ENCODE assay signal across 22 mouse cellular contexts in genomic region chr8:60962763-60963162, GRCm38 (mm10). TPM values are rescaled to one million over a fixed set of nuclear protein-coding genes. Genes with fewer than 3 reads are reported as not detected.
DNase-seq lines count a peak whose midpoint lies in the region; ATAC-seq and TF ChIP-seq lines count a peak whose summit lies in the region.
"Had no signal": no experiment of that assay in that cellular context is flagged by ENCODE, and none has a peak within 500 bp of the region (broad histone marks: within the 10 kb centered on the region; RNA-seq: fewer than 3 reads in every experiment).

No protein-coding gene starts in this region.

- no peaks in the 10 kb centered on the region for H3K9me3 ChIP-seq in MEL (replicated peaks; ENCODE audit: insufficient read depth, low read length)
- no peaks in the 10 kb centered on the region for H3K9me3 ChIP-seq in midbrain, embryonic 11.5 days (ENCODE audit: control insufficient read depth, low read length)
- H3K9me3 ChIP-seq: embryonic facial prominence, embryonic 10.5 days; embryonic facial prominence, embryonic 12.5 days; forebrain, embryonic 13.5 days; forebrain, embryonic 15.5 days had no signal

- TF ChIP-seq POLR2A in MEL (IDR thresholded peaks at IDR 0.05; ENCODE audit: control insufficient read depth in 1 of 2, insufficient read depth in 1 of 2, low read depth in 1 of 2, low read length in 2 of 2, poor library complexity in 1 of 2): no peak

- intact Hi-C loops in gastrocnemius, adult 2 months (cut with DNase I): no loop called here

- H3K36me3 ChIP-seq in MEL (ENCODE audit: control insufficient read depth in 1 of 2, insufficient read depth in 2 of 2, low read length in 2 of 2): peaks cover 0 to 40% of the 10 kb centered on the region in 2 experiments; a peak in 2 of 4 replicates
- no peaks in the 10 kb centered on the region for H3K36me3 ChIP-seq in midbrain, embryonic 11.5 days (ENCODE audit: control insufficient read depth, insufficient read depth, low read length)
- H3K36me3 ChIP-seq: embryonic facial prominence, embryonic 10.5 days; embryonic facial prominence, embryonic 12.5 days; forebrain, embryonic 15.5 days had no signal

- no peaks in the 10 kb centered on the region for H3K27me3 ChIP-seq in MEL (ENCODE audit: control insufficient read depth in 1 of 2, insufficient read depth in 2 of 2, low read length in 2 of 2)
- no peaks in the 10 kb centered on the region for H3K27me3 ChIP-seq in midbrain, embryonic 11.5 days (ENCODE audit: control insufficient read depth, insufficient read depth, low read length)
- H3K27me3 ChIP-seq: embryonic facial prominence, embryonic 12.5 days; forebrain, embryonic 13.5 days; forebrain, embryonic 15.5 days; Patski had no signal

- TF ChIP-seq RAD21 in MEL (IDR thresholded peaks at IDR 0.05; ENCODE audit: low read depth, low read length): no peak

- TF ChIP-seq CTCF in gastrocnemius, adult 2 months (IDR thresholded peaks at IDR 0.05): no peak
- TF ChIP-seq CTCF in MEL (IDR thresholded peaks at IDR 0.05 in 2 of 3, conservative IDR thresholded peaks at IDR 0.05 in 1 of 3; ENCODE audit: control insufficient read depth in 1 of 3, insufficient read depth in 1 of 3, low read depth in 2 of 3, low read length in 3 of 3, poor library complexity in 1 of 3, severe bottlenecking in 1 of 3): no peak

- H3K4me1 ChIP-seq in MEL (ENCODE audit: control insufficient read depth in 1 of 2, insufficient read depth in 2 of 2, low read length in 2 of 2): peaks cover 26 to 33% of the 10 kb centered on the region in 2 experiments
- H3K4me1 ChIP-seq in midbrain, embryonic 11.5 days (ENCODE audit: control insufficient read depth, insufficient read depth, low read length): no peaks in the 10 kb centered on the region; the same call in 1 of the 2 replicates
- H3K4me1 ChIP-seq: forebrain, embryonic 15.5 days had no signal

- H3K27ac ChIP-seq in gastrocnemius, adult 2 months: peak overlapping the region; percentile 86
- H3K27ac ChIP-seq in MEL (ENCODE audit: control insufficient read depth, low read depth, low read length): no peak overlapping the region
- no peak overlapping the region for H3K27ac ChIP-seq in midbrain, embryonic 11.5 days (ENCODE audit: low read depth, low read length)
- H3K27ac ChIP-seq: embryonic facial prominence, embryonic 10.5 days; embryonic facial prominence, embryonic 12.5 days; forebrain, embryonic 13.5 days; forebrain, embryonic 15.5 days had no signal

- ATAC-seq in common myeloid progenitor, adult 5-6 weeks (replicated peaks; ENCODE audit: low read depth, poor library complexity, severe bottlenecking): peak; percentile 58
- ATAC-seq in megakaryocyte progenitor cell, adult 5-6 weeks (replicated peaks; ENCODE audit: poor library complexity): peak; percentile 67
- no peak for ATAC-seq in midbrain, embryonic 11.5 days (ENCODE audit: low FRiP score)
- ATAC-seq: activated CD4-positive, CD25-positive, alpha-beta regulatory T cell, adult 4 months; forebrain, embryonic 13.5 days; forebrain, embryonic 15.5 days; forebrain, postnatal 0 days; Patski had no signal

- H3K4me3 ChIP-seq in gastrocnemius, adult 2 months: peak overlapping the region; percentile 30
- H3K4me3 ChIP-seq in MEL (ENCODE audit: control insufficient read depth in 1 of 2, insufficient read depth in 1 of 2, low read depth in 2 of 2, low read length in 2 of 2): no peak overlapping the region
- H3K4me3 ChIP-seq in midbrain, embryonic 11.5 days (ENCODE audit: low read depth, low read length): no peak overlapping the region
- H3K4me3 ChIP-seq: embryonic facial prominence, embryonic 10.5 days; embryonic facial prominence, embryonic 12.5 days; forebrain, embryonic 13.5 days; forebrain, embryonic 15.5 days had no signal

- no peak overlapping the region for H3K4me2 ChIP-seq in midbrain, embryonic 11.5 days
- H3K4me2 ChIP-seq: embryonic facial prominence, embryonic 12.5 days; forebrain, embryonic 13.5 days; forebrain, embryonic 15.5 days had no signal

- TF ChIP-seq EP300 in MEL (IDR thresholded peaks at IDR 0.05; ENCODE audit: low read depth in 1 of 2, low read length in 2 of 2): no peak

- no peak overlapping the region for H3K9ac ChIP-seq in MEL (ENCODE audit: control insufficient read depth, low read depth, low read length, poor library complexity, severe bottlenecking)
- no peak overlapping the region for H3K9ac ChIP-seq in midbrain, embryonic 11.5 days (ENCODE audit: low read length)
- H3K9ac ChIP-seq: embryonic facial prominence, embryonic 12.5 days; forebrain, embryonic 13.5 days; forebrain, embryonic 15.5 days; forebrain, postnatal 0 days had no signal

- H3K79me2 ChIP-seq in MEL (ENCODE audit: control insufficient read depth, insufficient read depth, low read length, poor library complexity): peaks cover 45% of the 10 kb centered on the region

- DNase-seq in gastrocnemius, adult 2 months: no peak
- no peak for DNase-seq in gastrocnemius, adult 8-10 months (ENCODE audit: low spot score in 2 of 2)
- DNase-seq in MEL (ENCODE audit: low read depth, low spot score): no peak
- DNase-seq in midbrain, embryonic 11.5 days (ENCODE audit: low spot score, missing footprints): no peak
- no peak for DNase-seq in cerebellum, postnatal 14 days
- DNase-seq: adrenal gland, adult 8-10 months; adrenal gland, postnatal 14 days; adrenal gland, postnatal 36 days; cerebellum, adult 11 months; cerebellum, adult 18-20 months; cerebellum, adult 8-10 months; cerebellum, adult 9-11 months; cerebellum, postnatal 36 days; forebrain, postnatal 0 days had no signal

- 86% methylated on average over 3 of the region's 3 CpGs for WGBS in midbrain, embryonic 11.5 days

TF ChIP-seq in MEL, 35 proteins besides CTCF, POLR2A, EP300 and RAD21:
- no peak for TF ChIP-seq USF2 (IDR thresholded peaks at IDR 0.05; ENCODE audit: borderline replicate concordance in 1 of 2, insufficient read depth in 1 of 2, low read depth in 1 of 2, low read length in 2 of 2)
- TF ChIP-seq ETS1 (IDR thresholded peaks at IDR 0.05; ENCODE audit: low read depth, low read length): 0 out of 2 replicates have a peak, but pooled peaks have one; percentile 12
- TF ChIP-seq ZNF384 (IDR thresholded peaks at IDR 0.05; ENCODE audit: low read depth, low read length): peak; percentile 77

RNA-seq across cellular contexts. Expression of gene Clcn3, which starts 20.3 kb away (rescaled TPM):
- 10 to 100 TPM; 27.5 to 37.4 TPM for total RNA-seq in gastrocnemius, adult 2 months (2021)
- 10 to 100 TPM; 34.5 to 37.8 (median 35.6) TPM for total RNA-seq in gastrocnemius, adult 8-10 months (2022)
- 28.8 and 34.6 TPM in 2 replicates for total RNA-seq in MEL (2012; rRNA removed)
- polyA plus RNA-seq in MEL (2012; ENCODE audit: insufficient read depth in 1 of 2, insufficient read length in 2 of 2, low read depth in 1 of 2, low replicate concordance in 2 of 2, missing spikeins in 1 of 2): 10 to 100 TPM; 33.0 to 65.6 TPM
- 33.5 and 40.9 TPM in 2 replicates for total RNA-seq in common myeloid progenitor, adult 5-6 weeks (2017)
- 22.3 and 26.1 TPM in 2 replicates for total RNA-seq in megakaryocyte progenitor cell, adult 5-6 weeks (2015)
- 22.8 and 29.3 TPM in 2 replicates for total RNA-seq in megakaryocyte progenitor cell, adult 5-6 weeks (2017)
- polyA plus RNA-seq in midbrain, embryonic 11.5 days (2014; fragmentation: Nextera tagmentation; extraction: Ambion mirVana): 38.6 and 40.4 TPM in 2 replicates

RNA-seq across cellular contexts. Expression of gene Nek1, which starts 30.2 kb away (rescaled TPM):
- total RNA-seq in gastrocnemius, adult 2 months (2021): 1 to 10 TPM; 3.8 to 4.7 TPM
- 1 to 10 TPM; 2.7 to 4.8 (median 3.7) TPM for total RNA-seq in gastrocnemius, adult 8-10 months (2022)
- 8.9 and 11.5 TPM in 2 replicates for total RNA-seq in MEL (2012; rRNA removed)
- 10 to 100 TPM; 15.6 to 35.3 TPM for polyA plus RNA-seq in MEL (2012; ENCODE audit: insufficient read depth in 1 of 2, insufficient read length in 2 of 2, low read depth in 1 of 2, low replicate concordance in 2 of 2, missing spikeins in 1 of 2)
- total RNA-seq in common myeloid progenitor, adult 5-6 weeks (2017): 24.8 and 26.3 TPM in 2 replicates
- total RNA-seq in megakaryocyte progenitor cell, adult 5-6 weeks (2015): 14.2 and 15.9 TPM in 2 replicates
- total RNA-seq in megakaryocyte progenitor cell, adult 5-6 weeks (2017): 21.2 and 25.6 TPM in 2 replicates
- 22.9 and 24.9 TPM in 2 replicates for polyA plus RNA-seq in midbrain, embryonic 11.5 days (2014; fragmentation: Nextera tagmentation; extraction: Ambion mirVana)
